In the genomic region with DNA sequence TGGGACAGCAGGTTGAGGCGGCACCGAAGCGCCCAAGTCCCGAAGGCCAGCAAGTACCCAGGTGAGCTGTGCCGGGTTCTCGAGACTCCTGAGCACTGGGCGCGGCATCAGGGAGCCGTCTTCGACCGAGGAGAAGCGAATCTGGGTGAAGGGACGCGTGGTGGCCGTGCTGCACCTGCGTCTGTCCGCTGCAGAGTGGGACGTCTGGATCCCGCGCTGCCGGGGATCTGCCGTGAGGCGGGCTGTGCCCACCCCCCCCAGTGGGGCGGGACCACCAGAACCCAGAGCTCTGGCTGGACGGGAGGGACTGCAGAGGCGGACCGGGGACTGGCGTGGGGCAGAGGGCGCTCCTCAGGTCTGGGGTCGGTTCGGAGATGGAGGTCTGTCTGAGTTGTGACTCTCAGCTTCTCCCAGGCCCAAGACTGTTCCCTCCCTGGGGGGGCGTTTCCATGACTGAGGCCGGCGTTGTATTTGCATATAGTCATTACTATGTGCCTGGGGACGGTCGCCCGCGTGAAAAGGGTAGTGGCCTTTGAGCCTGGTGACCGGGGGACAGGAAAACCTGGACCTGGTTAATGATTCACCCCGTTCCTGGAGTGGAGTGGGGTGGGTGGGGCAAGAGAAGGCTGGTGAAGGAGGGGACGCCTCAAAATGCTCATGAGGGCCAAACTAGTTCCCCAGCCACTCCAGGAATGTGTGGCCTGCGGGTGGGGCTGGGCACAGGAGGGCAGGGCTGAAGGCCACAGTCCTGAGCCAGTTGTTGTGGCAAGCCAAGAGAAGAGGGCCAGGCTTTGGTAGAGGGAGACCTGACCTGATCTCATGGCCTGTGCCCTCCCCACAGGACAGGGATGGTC, we compare ENCODE assay signal across 9 mouse cellular contexts. TPM values are rescaled to one million over a fixed set of nuclear protein-coding genes. Genes with fewer than 3 reads are reported as not detected.
DNase-seq lines count a peak whose midpoint lies in the region; ATAC-seq and TF ChIP-seq lines count a peak whose summit lies in the region.
"Had no signal": no experiment of that assay in that cellular context is flagged by ENCODE, and none has a peak within 500 bp of the region (broad histone marks: within the 10 kb centered on the region; RNA-seq: fewer than 3 reads in every experiment).

No protein-coding gene starts in this region.

- H3K4me2 ChIP-seq in forebrain, embryonic 16.5 days (ENCODE audit: low read length): peak overlapping the region; percentile 96
- H3K4me2 ChIP-seq in kidney, embryonic 16.5 days (replicated peaks; ENCODE audit: low read depth, low read length): peak overlapping the region; percentile 92

- WGBS in spleen, adult 2 months: 2% methylated on average over 42 of the region's 42 CpGs
- 1% methylated on average over 42 of the region's 42 CpGs for WGBS in forebrain, embryonic 16.5 days
- under 1% methylated on average over 42 of the region's 42 CpGs for WGBS in kidney, embryonic 16.5 days

- no peaks in the 10 kb centered on the region; the same call in 1 of the 2 replicates for H3K27me3 ChIP-seq in spleen, adult 2 months (ENCODE audit: control insufficient read depth, insufficient read depth, low read length)
- no peaks in the 10 kb centered on the region for H3K27me3 ChIP-seq in forebrain, embryonic 16.5 days (replicated peaks; ENCODE audit: control insufficient read depth, insufficient read depth, low read length)
- no peaks in the 10 kb centered on the region for H3K27me3 ChIP-seq in kidney, embryonic 16.5 days (ENCODE audit: insufficient read depth, low read length)

- TF ChIP-seq CTCF in spleen, adult 2 months (IDR thresholded peaks at IDR 0.05; ENCODE audit: extremely low read depth, insufficient read depth, insufficient read length, insufficient replicate concordance): no peak

- peaks cover 14% of the 10 kb centered on the region for H3K4me1 ChIP-seq in spleen, adult 2 months (ENCODE audit: control insufficient read depth, insufficient read depth, insufficient read length)
- H3K4me1 ChIP-seq in forebrain, embryonic 16.5 days (replicated peaks; ENCODE audit: control insufficient read depth, insufficient read depth, low read length): peaks cover 14% of the 10 kb centered on the region
- H3K4me1 ChIP-seq in kidney, embryonic 16.5 days (ENCODE audit: insufficient read depth, low read length): peaks cover 46% of the 10 kb centered on the region

- peak overlapping the region; percentile 42 for H3K27ac ChIP-seq in spleen, adult 2 months (ENCODE audit: insufficient read depth, low read length)
- H3K27ac ChIP-seq in forebrain, embryonic 16.5 days (ENCODE audit: low read length): peak overlapping the region; percentile 34
- H3K27ac ChIP-seq in kidney, embryonic 16.5 days (ENCODE audit: low read length): peak overlapping the region; percentile 96

- ATAC-seq in forebrain, embryonic 16.5 days: peak; percentile 71
- ATAC-seq in kidney, embryonic 16.5 days (ENCODE audit: low FRiP score, low TSS enrichment): peak; percentile 73

- DNase-seq in spleen, adult 2 months (ENCODE audit: low read depth in 1 of 2, low spot score in 2 of 2): peak in 1 of 2 experiments; percentile 50
- no peak for DNase-seq in spleen, adult 18-20 months
- DNase-seq in adrenal gland, postnatal 10 days: peak; percentile 67
- peak; percentile 92 for DNase-seq in lung, postnatal 25 days (ENCODE audit: low spot score)
- peak; percentile 89 for DNase-seq in urinary bladder, postnatal 14 days (ENCODE audit: low spot score)
- no peak for DNase-seq in gastrocnemius, postnatal 4 days (ENCODE audit: low spot score in 2 of 2)

- peak overlapping the region; percentile 72 for H3K4me3 ChIP-seq in spleen, adult 2 months (ENCODE audit: extremely low read depth, insufficient read depth, insufficient read length)
- peak overlapping the region; percentile 61 for H3K4me3 ChIP-seq in forebrain, embryonic 16.5 days (replicated peaks; ENCODE audit: low read length)
- H3K4me3 ChIP-seq in kidney, embryonic 16.5 days (ENCODE audit: low read length): peak overlapping the region; percentile 77

- peak overlapping the region; percentile 66 for H3K9ac ChIP-seq in forebrain, embryonic 16.5 days (replicated peaks; ENCODE audit: low read depth, low read length)
- peak overlapping the region; percentile 78 for H3K9ac ChIP-seq in kidney, embryonic 16.5 days (replicated peaks; ENCODE audit: low read length)

- TF ChIP-seq POLR2A in spleen, adult 2 months (IDR thresholded peaks at IDR 0.05; ENCODE audit: low read depth, low read length): no peak

- no peaks in the 10 kb centered on the region for H3K36me3 ChIP-seq in spleen, adult 2 months (ENCODE audit: control insufficient read depth, insufficient read depth, low read length)
- no peaks in the 10 kb centered on the region for H3K36me3 ChIP-seq in forebrain, embryonic 16.5 days (ENCODE audit: control insufficient read depth, insufficient read depth)
- peaks cover 23% of the 10 kb centered on the region for H3K36me3 ChIP-seq in kidney, embryonic 16.5 days (ENCODE audit: insufficient read depth, low read length)

- H3K9me3 ChIP-seq in forebrain, embryonic 16.5 days (ENCODE audit: control insufficient read depth, low read length): no peaks in the 10 kb centered on the region
- H3K9me3 ChIP-seq in kidney, embryonic 16.5 days (ENCODE audit: low read length): no peaks in the 10 kb centered on the region

RNA-seq across cellular contexts. Expression of a gene that starts 0.4 kb away (rescaled TPM):
- 13.0 and 18.4 TPM in 2 replicates for polyA plus RNA-seq in spleen, adult 2 months (2012; rRNA removed)
- 1 to 10 TPM; 6.5 to 7.8 TPM for total RNA-seq in adrenal gland, postnatal 10 days (2021)
- polyA plus RNA-seq in forebrain, embryonic 16.5 days (2015; fragmentation: Nextera tagmentation; extraction: Ambion mirVana): 22.9 and 23.6 TPM in 2 replicates
- 76.3 and 78.3 TPM in 2 replicates for polyA plus RNA-seq in kidney, embryonic 16.5 days (2015; fragmentation: Nextera tagmentation; extraction: Ambion mirVana)
- 10 to 100 TPM in 1 of 2 experiments, 1 to 10 TPM in 1; 9.8 to 14.2 TPM for total RNA-seq in gastrocnemius, postnatal 4 days (2021)

RNA-seq across cellular contexts. Expression of a gene that starts 2.2 kb away (rescaled TPM):
- 6.8 and 7.4 TPM in 2 replicates for polyA plus RNA-seq in spleen, adult 2 months (2012; rRNA removed)
- under 1 TPM; 0.27 to 0.55 TPM for total RNA-seq in adrenal gland, postnatal 10 days (2021)
- 0.76 and 1.2 TPM in 2 replicates for polyA plus RNA-seq in forebrain, embryonic 16.5 days (2015; fragmentation: Nextera tagmentation; extraction: Ambion mirVana)
- 3.9 and 4.4 TPM in 2 replicates for polyA plus RNA-seq in kidney, embryonic 16.5 days (2015; fragmentation: Nextera tagmentation; extraction: Ambion mirVana)
- not detected for total RNA-seq in gastrocnemius, postnatal 4 days (2021)
- total RNA-seq: gastrocnemius, postnatal 36 days had no signal

RNA-seq across cellular contexts. Expression of a gene that starts 12.5 kb away (rescaled TPM):
- 29.3 and 31.4 TPM in 2 replicates for polyA plus RNA-seq in spleen, adult 2 months (2012; rRNA removed)
- total RNA-seq in adrenal gland, postnatal 10 days (2021): 10 to 100 TPM; 69.9 to 75.3 TPM
- polyA plus RNA-seq in forebrain, embryonic 16.5 days (2015; fragmentation: Nextera tagmentation; extraction: Ambion mirVana): 90.2 and 96.1 TPM in 2 replicates
- polyA plus RNA-seq in kidney, embryonic 16.5 days (2015; fragmentation: Nextera tagmentation; extraction: Ambion mirVana): 81.2 and 93.0 TPM in 2 replicates
- total RNA-seq in gastrocnemius, postnatal 4 days (2021): 10 to 100 TPM; 48.4 to 63.3 TPM

RNA-seq across cellular contexts. Expression of a gene that starts 22.1 kb away (rescaled TPM):
- 5.2 and 5.5 TPM in 2 replicates for polyA plus RNA-seq in spleen, adult 2 months (2012; rRNA removed)
- total RNA-seq in adrenal gland, postnatal 10 days (2021): 1 to 10 TPM; 6.8 to 8.6 TPM
- 10.0 and 13.9 TPM in 2 replicates for polyA plus RNA-seq in forebrain, embryonic 16.5 days (2015; fragmentation: Nextera tagmentation; extraction: Ambion mirVana)
- polyA plus RNA-seq in kidney, embryonic 16.5 days (2015; fragmentation: Nextera tagmentation; extraction: Ambion mirVana): 13.5 and 15.1 TPM in 2 replicates
- total RNA-seq in gastrocnemius, postnatal 4 days (2021): 1 to 10 TPM; 4.9 to 5.2 TPM

RNA-seq across cellular contexts. Expression of a gene that starts 22.3 kb away (rescaled TPM):
- 29.0 and 33.2 TPM in 2 replicates for polyA plus RNA-seq in spleen, adult 2 months (2012; rRNA removed)
- 10 to 100 TPM; 87.8 to 91.9 TPM for total RNA-seq in adrenal gland, postnatal 10 days (2021)
- 105 and 113 TPM in 2 replicates for polyA plus RNA-seq in forebrain, embryonic 16.5 days (2015; fragmentation: Nextera tagmentation; extraction: Ambion mirVana)
- 40.3 and 78.3 TPM in 2 replicates for polyA plus RNA-seq in kidney, embryonic 16.5 days (2015; fragmentation: Nextera tagmentation; extraction: Ambion mirVana)
- 100 to 1,000 TPM; 166 to 193 TPM for total RNA-seq in gastrocnemius, postnatal 4 days (2021)

Comparison
In these comparisons a context has a peak if more than half of its experiments do, and no peak if none do; other contexts are left out.
1. DNase-seq: peak in adrenal gland, postnatal 10 days (single experiment), lung, postnatal 25 days (single experiment) and urinary bladder, postnatal 14 days (single experiment); none in spleen, adult 18-20 months (0 of 2) and gastrocnemius, postnatal 4 days (0 of 2).
2. H3K27ac ChIP-seq: peak in every context shown above with its lines; median percentile 96 in kidney, embryonic 16.5 days; 42 in spleen, adult 2 months; 34 in forebrain, embryonic 16.5 days.
3. Peak in every context shown above with its lines, with median percentiles within 50 percentile points of each other: H3K4me3 ChIP-seq.